Mouse (Mus musculus): Measurements from ENCODE around the gene Pygb.

DNA sequence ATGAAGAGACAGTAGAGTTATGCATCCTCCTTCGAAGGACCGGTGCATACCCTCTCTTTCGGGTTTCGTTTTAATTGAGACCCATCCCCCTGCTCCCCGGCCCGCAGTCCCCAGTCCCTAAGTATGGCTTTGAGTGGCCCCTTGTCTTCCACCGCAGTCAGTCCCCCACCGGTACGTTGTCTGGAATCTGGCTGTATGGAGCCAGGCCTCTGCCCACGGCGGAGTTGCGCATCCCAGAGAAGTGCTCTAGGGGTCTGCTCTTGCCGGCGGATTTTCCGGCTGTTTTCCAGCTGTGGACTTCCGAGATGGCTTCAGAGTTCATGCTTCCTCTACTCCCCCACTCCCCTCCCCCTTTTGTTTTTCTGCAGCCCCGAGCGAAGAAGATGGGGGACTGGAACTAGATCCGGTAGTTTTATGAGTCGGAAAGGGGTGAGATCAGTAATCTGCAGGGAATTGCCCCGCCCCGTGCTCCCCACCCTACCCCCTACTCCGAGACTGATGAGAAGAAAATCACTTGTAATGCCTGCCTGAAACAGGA is 768 bp downstream of the Pygb start:
- TF ChIP-seq POLR2A (IDR thresholded peaks at IDR 0.05; ENCODE audit: low read depth, low read length) (no peak), CTCF (IDR thresholded peaks at IDR 0.05; ENCODE audit: extremely low read depth, insufficient read depth, insufficient read length, insufficient replicate concordance) (no peak)
